Comparison of ENCODE assay signal across 17 mouse cellular contexts in the genomic region with DNA sequence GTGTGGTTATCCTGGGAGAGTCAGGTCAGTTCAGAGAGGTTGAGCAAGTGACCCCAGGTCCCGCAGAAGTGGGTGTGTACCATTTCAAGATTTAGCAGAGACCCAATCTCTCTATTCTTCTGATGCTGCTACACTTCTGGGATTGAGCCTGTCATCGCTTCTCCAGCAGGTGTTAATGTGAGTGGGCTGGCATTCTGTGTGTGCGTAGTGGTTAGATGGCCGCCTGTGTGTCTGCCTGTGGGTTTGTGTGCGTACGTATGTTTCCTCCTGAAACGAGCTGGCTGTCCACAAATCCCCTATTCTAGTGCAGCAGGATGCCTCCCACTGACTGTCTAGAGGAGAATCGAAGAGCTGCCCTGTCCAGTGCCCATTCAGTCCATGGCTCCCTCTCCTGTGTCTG. TPM values are rescaled to one million over a fixed set of nuclear protein-coding genes. Genes with fewer than 3 reads are reported as not detected.
"Had no signal": no experiment of that assay in that cellular context is flagged by ENCODE, and none has a peak within 500 bp of the region (broad histone marks: within the 10 kb centered on the region; RNA-seq: fewer than 3 reads in every experiment).

No protein-coding gene starts in this region.

- H3K36me3 ChIP-seq: limb, embryonic 12.5 days; liver, embryonic 13.5 days; lung, embryonic 15.5 days; midbrain, embryonic 12.5 days had no signal

- H3K9ac ChIP-seq: limb, embryonic 12.5 days; liver, embryonic 13.5 days; liver, postnatal 0 days; lung, embryonic 15.5 days had no signal

- H3K9me3 ChIP-seq: limb, embryonic 12.5 days; liver, embryonic 13.5 days; lung, embryonic 15.5 days; megakaryocyte, embryonic 14.5 days; midbrain, embryonic 12.5 days had no signal

- H3K4me3 ChIP-seq: left cerebral cortex, adult 2 months; limb, embryonic 12.5 days; liver, embryonic 13.5 days; lung, embryonic 15.5 days; megakaryocyte, embryonic 14.5 days; midbrain, embryonic 12.5 days had no signal

- ATAC-seq: liver, postnatal 0 days had no signal

- H3K27ac ChIP-seq: left cerebral cortex, adult 2 months; limb, embryonic 12.5 days; liver, embryonic 13.5 days; lung, embryonic 15.5 days; macrophage; stomach, postnatal 0 days had no signal

- H3K4me2 ChIP-seq: limb, embryonic 12.5 days; liver, embryonic 13.5 days; lung, embryonic 15.5 days had no signal

- H3K4me1 ChIP-seq: liver, embryonic 13.5 days had no signal

- DNase-seq: liver; liver, embryonic 13.5 days; liver, postnatal 0 days; lung, postnatal 14 days; thymus, adult 18-20 months; thymus, postnatal 25 days had no signal

RNA-seq across cellular contexts. Expression of a gene that starts 12.5 kb away (rescaled TPM):
- polyA plus RNA-seq: kidney, embryonic 16.5 days; limb, embryonic 12.5 days; liver, embryonic 13.5 days; liver, postnatal 0 days; lung, embryonic 15.5 days; macrophage; midbrain, embryonic 12.5 days; midbrain, postnatal 0 days; neural tube, embryonic 14.5 days; stomach, postnatal 0 days; urinary bladder, adult 2 months had no signal
